Mouse (Mus musculus): ENCODE measurements around the gene Asic5. TPM values are rescaled to one million over a fixed set of nuclear protein-coding genes. Genes with fewer than 3 reads are reported as not detected.

Asic5 gene
- polyA plus RNA-seq, 2 experiments: not detected

- H3K9me3 ChIP-seq (ENCODE audit: control insufficient read depth, low read length): no peaks in the 10 kb centered on the region
- no peaks in the 10 kb centered on the region for H3K36me3 ChIP-seq (ENCODE audit: control insufficient read depth, insufficient read depth, low read length)
- H3K27ac ChIP-seq (replicated peaks; ENCODE audit: low read depth, low read length): no peak overlapping the region
- no peak overlapping the region for H3K9ac ChIP-seq (ENCODE audit: low read depth, low read length, severe bottlenecking)
- H3K4me3 ChIP-seq (replicated peaks; ENCODE audit: low read length): no peak overlapping the region
- no peaks in the 10 kb centered on the region for H3K27me3 ChIP-seq (ENCODE audit: control insufficient read depth, insufficient read depth, low read length)
- DNase-seq (ENCODE audit: low spot score): no peak
- no peaks in the 10 kb centered on the region for H3K4me1 ChIP-seq (ENCODE audit: control insufficient read depth, insufficient read depth, low read length)
- H3K4me2 ChIP-seq (replicated peaks; ENCODE audit: low read depth, low read length, severe bottlenecking): no peak overlapping the region
- no peak for TF ChIP-seq POLR2A (IDR thresholded peaks at IDR 0.05; ENCODE audit: borderline replicate concordance, extremely low read depth, insufficient read depth, insufficient read length)
- ATAC-seq (ENCODE audit: low FRiP score, low read depth): no peak
- 69% methylated on average over 5 of the region's 5 CpGs for WGBS
Observed at GRCm38 (mm10) chr3:81963768-81964167, 18.3 kb upstream of the Asic5 start.

- H3K9me3 ChIP-seq (ENCODE audit: control insufficient read depth, low read length): no peaks in the 10 kb centered on the region
- H3K4me3 ChIP-seq (replicated peaks; ENCODE audit: low read length): no peak overlapping the region
- H3K9ac ChIP-seq (ENCODE audit: low read depth, low read length, severe bottlenecking): no peak overlapping the region
- DNase-seq (ENCODE audit: low spot score): no peak
- WGBS: 69% methylated on average over 3 of the region's 3 CpGs
- TF ChIP-seq POLR2A (IDR thresholded peaks at IDR 0.05; ENCODE audit: borderline replicate concordance, extremely low read depth, insufficient read depth, insufficient read length): no peak
- no peaks in the 10 kb centered on the region for H3K4me1 ChIP-seq (ENCODE audit: control insufficient read depth, insufficient read depth, low read length)
- H3K4me2 ChIP-seq (replicated peaks; ENCODE audit: low read depth, low read length, severe bottlenecking): no peak overlapping the region
- H3K27ac ChIP-seq (replicated peaks; ENCODE audit: low read depth, low read length): no peak overlapping the region
- no peaks in the 10 kb centered on the region for H3K36me3 ChIP-seq (ENCODE audit: control insufficient read depth, insufficient read depth, low read length)
- H3K27me3 ChIP-seq (ENCODE audit: control insufficient read depth, insufficient read depth, low read length): no peaks in the 10 kb centered on the region
- no peak for ATAC-seq (ENCODE audit: low FRiP score, low read depth)
Observed at GRCm38 (mm10) chr3:81964596-81964995, 17.5 kb upstream of the Asic5 start.

GRCm38 (mm10) chr3:81975607-81976006 lies 6.5 kb upstream of the Asic5 start:
- Histone ChIP-seq H3K27ac (replicated peaks; ENCODE audit: low read depth, low read length) (no peak overlapping the region), H3K27me3 (ENCODE audit: control insufficient read depth, insufficient read depth, low read length) (no peaks in the 10 kb centered on the region), H3K9me3 (ENCODE audit: control insufficient read depth, low read length) (no peaks in the 10 kb centered on the region), H3K4me2 (replicated peaks; ENCODE audit: low read depth, low read length, severe bottlenecking) (no peak overlapping the region), H3K4me3 (replicated peaks; ENCODE audit: low read length) (no peak overlapping the region), H3K9ac (ENCODE audit: low read depth, low read length, severe bottlenecking) (no peak overlapping the region), H3K4me1 (ENCODE audit: control insufficient read depth, insufficient read depth, low read length) (no peaks in the 10 kb centered on the region), H3K36me3 (ENCODE audit: control insufficient read depth, insufficient read depth, low read length) (no peaks in the 10 kb centered on the region)
- DNase-seq (ENCODE audit: low spot score) (no peak), ATAC-seq (ENCODE audit: low FRiP score, low read depth) (no peak)
- WGBS: 24% methylated on average over 4 of the region's 4 CpGs
- TF ChIP-seq POLR2A (IDR thresholded peaks at IDR 0.05; ENCODE audit: borderline replicate concordance, extremely low read depth, insufficient read depth, insufficient read length): no peak

- Histone ChIP-seq H3K4me3 (replicated peaks; ENCODE audit: low read length) (no peak within 1 kb of the TSS), H3K4me2 (replicated peaks; ENCODE audit: low read depth, low read length, severe bottlenecking) (no peak within 1 kb of the TSS), H3K9ac (ENCODE audit: low read depth, low read length, severe bottlenecking) (no peak within 1 kb of the TSS), H3K36me3 (ENCODE audit: control insufficient read depth, insufficient read depth, low read length) (no peaks in the 10 kb centered on the region), H3K27me3 (ENCODE audit: control insufficient read depth, insufficient read depth, low read length) (no peaks in the 10 kb centered on the region), H3K9me3 (ENCODE audit: control insufficient read depth, low read length) (no peaks in the 10 kb centered on the region), H3K27ac (replicated peaks; ENCODE audit: low read depth, low read length) (no peak within 1 kb of the TSS), H3K4me1 (ENCODE audit: control insufficient read depth, insufficient read depth, low read length) (no peaks in the 10 kb centered on the region)
- no peak for DNase-seq (ENCODE audit: low spot score)
- ATAC-seq (ENCODE audit: low FRiP score, low read depth): no peak
- no peak for TF ChIP-seq POLR2A (IDR thresholded peaks at IDR 0.05; ENCODE audit: borderline replicate concordance, extremely low read depth, insufficient read depth, insufficient read length)
Observed at GRCm38 (mm10) chr3:81976102-81976501, 6.0 kb upstream of the Asic5 start, which contains the start of gene Tdo2. Gene Tdo2 (minus strand): TSS chr3:81976202.

GRCm38 (mm10) chr3:81981576-81981975 lies 514 bp upstream of the Asic5 start:
- no peaks in the 10 kb centered on the region for H3K9me3 ChIP-seq (ENCODE audit: control insufficient read depth, low read length)
- no peak for DNase-seq (ENCODE audit: low spot score)
- no peak overlapping the region for H3K9ac ChIP-seq (ENCODE audit: low read depth, low read length, severe bottlenecking)
- no peaks in the 10 kb centered on the region for H3K4me1 ChIP-seq (ENCODE audit: control insufficient read depth, insufficient read depth, low read length)
- ATAC-seq (ENCODE audit: low FRiP score, low read depth): no peak
- no peak overlapping the region for H3K27ac ChIP-seq (replicated peaks; ENCODE audit: low read depth, low read length)
- 84% methylated on average over 5 of the region's 5 CpGs for WGBS
- H3K36me3 ChIP-seq (ENCODE audit: control insufficient read depth, insufficient read depth, low read length): no peaks in the 10 kb centered on the region
- H3K4me3 ChIP-seq (replicated peaks; ENCODE audit: low read length): no peak overlapping the region
- no peaks in the 10 kb centered on the region for H3K27me3 ChIP-seq (ENCODE audit: control insufficient read depth, insufficient read depth, low read length)
- no peak for TF ChIP-seq POLR2A (IDR thresholded peaks at IDR 0.05; ENCODE audit: borderline replicate concordance, extremely low read depth, insufficient read depth, insufficient read length)
- H3K4me2 ChIP-seq (replicated peaks; ENCODE audit: low read depth, low read length, severe bottlenecking): no peak overlapping the region
